Mouse (Mus musculus): ENCODE measurements around the gene Ppp1r35.

- TF ChIP-seq ZNF384 (IDR thresholded peaks at IDR 0.05; ENCODE audit: low read depth, low read length): peak; percentile 77
- no peak for TF ChIP-seq ZC3H11A (IDR thresholded peaks at IDR 0.05; ENCODE audit: borderline replicate concordance, low read depth, low read length)
- no peak for TF ChIP-seq CHD2 (IDR thresholded peaks at IDR 0.05; ENCODE audit: low read depth, low read length)
- TF ChIP-seq MAFK (IDR thresholded peaks at IDR 0.05; ENCODE audit: insufficient read depth, low read depth, low read length): no peak
Observed at GRCm38 (mm10) chr5:137745214-137746171, 33.2 kb upstream of the Ppp1r35 start, which contains the start of gene Tsc22d4.
